Mouse (Mus musculus): ENCODE measurements around the gene Pmm1. TPM values are rescaled to one million over a fixed set of nuclear protein-coding genes. Genes with fewer than 3 reads are reported as not detected.

Pmm1 gene
- total RNA-seq (2014; fragmentation: Nextera tagmentation) (51.6 and 57.8 TPM in 2 replicates), total RNA-seq (2017) (35.9 and 42.9 TPM in 2 replicates), polyA plus RNA-seq (2012) (157 and 161 TPM in 2 replicates)

- TF ChIP-seq GATA2 (IDR thresholded peaks at IDR 0.05; ENCODE audit: borderline replicate concordance, low read depth, low read length) (no peak), CTCF (IDR thresholded peaks at IDR 0.05; ENCODE audit: low read depth, low read length) (peak; percentile 17; the same call in 1 of the 2 replicates)
- H3K9me3 ChIP-seq (replicated peaks), result no peaks in the 10 kb centered on the region
- ATAC-seq (ENCODE audit: extremely low read depth, insufficient number of reproducible peaks, low FRiP score, poor library complexity, severe bottlenecking), result peak; percentile 98
Observed at GRCm38 (mm10) chr15:81960171-81961077, at the start of gene Pmm1. Pmm1 (minus strand) TSS chr15:81960930.

GRCm38 (mm10) chr15:82004257-82004656, 43.5 kb upstream of the Pmm1 start:
- H3K4me1 ChIP-seq (ENCODE audit: insufficient read depth, low read depth, low read length), result peaks cover 3% of the 10 kb centered on the region; the same call in 1 of the 2 replicates
- no peaks in the 10 kb centered on the region for H3K27me3 ChIP-seq (ENCODE audit: insufficient read depth, low read length)
- TF ChIP-seq CTCF (IDR thresholded peaks at IDR 0.05; ENCODE audit: low read depth, low read length) (no peak), GATA1 (IDR thresholded peaks at IDR 0.05; ENCODE audit: borderline replicate concordance, low read length) (no peak), TAL1 (conservative IDR thresholded peaks at IDR 0.05; ENCODE audit: low read depth, low read length) (no peak), POLR2AphosphoS5 (IDR thresholded peaks at IDR 0.05; ENCODE audit: insufficient replicate concordance, low read depth, low read length) (no peak), GATA2 (IDR thresholded peaks at IDR 0.05; ENCODE audit: borderline replicate concordance, low read depth, low read length) (no peak)
- DNase-seq (ENCODE audit: low spot score) (no peak), ATAC-seq (ENCODE audit: extremely low read depth, insufficient number of reproducible peaks, low FRiP score, poor library complexity, severe bottlenecking) (no peak)
- H3K9me3 ChIP-seq (replicated peaks), result no peaks in the 10 kb centered on the region
- no peak overlapping the region for H3K4me3 ChIP-seq (ENCODE audit: low read depth, low read length)
- peaks cover 92% of the 10 kb centered on the region for H3K36me3 ChIP-seq (replicated peaks)

More at GRCm38 (mm10) chr15:81960171-81961077, at the start of gene Pmm1:
- DNase-seq (ENCODE audit: low spot score), result peak; percentile 96
- Histone ChIP-seq H3K4me3 (ENCODE audit: low read depth, low read length) (peak within 1 kb of the TSS; percentile 90), H3K36me3 (replicated peaks) (peaks cover 40% of the 10 kb centered on the region), H3K4me1 (ENCODE audit: insufficient read depth, low read depth, low read length) (peaks cover 36% of the 10 kb centered on the region), H3K27me3 (ENCODE audit: insufficient read depth, low read length) (no peaks in the 10 kb centered on the region)

- H3K36me3 ChIP-seq (replicated peaks), result peaks cover 72% of the 10 kb centered on the region
- no peaks in the 10 kb centered on the region for H3K27me3 ChIP-seq (ENCODE audit: insufficient read depth, low read length)
- no peak for DNase-seq (ENCODE audit: low spot score)
- H3K4me3 ChIP-seq (ENCODE audit: low read depth, low read length), result no peak overlapping the region
- H3K9me3 ChIP-seq (replicated peaks), result peaks cover 4% of the 10 kb centered on the region; the same call in 1 of the 2 replicates
- H3K4me1 ChIP-seq (ENCODE audit: insufficient read depth, low read depth, low read length), result peaks cover 18% of the 10 kb centered on the region
- ATAC-seq (ENCODE audit: extremely low read depth, insufficient number of reproducible peaks, low FRiP score, poor library complexity, severe bottlenecking), result no peak
- TF ChIP-seq GATA2 (IDR thresholded peaks at IDR 0.05; ENCODE audit: borderline replicate concordance, low read depth, low read length) (no peak), POLR2AphosphoS5 (IDR thresholded peaks at IDR 0.05; ENCODE audit: insufficient replicate concordance, low read depth, low read length) (no peak), TAL1 (conservative IDR thresholded peaks at IDR 0.05; ENCODE audit: low read depth, low read length) (no peak), GATA1 (IDR thresholded peaks at IDR 0.05; ENCODE audit: borderline replicate concordance, low read length) (no peak), CTCF (IDR thresholded peaks at IDR 0.05; ENCODE audit: low read depth, low read length) (no peak)
Observed at GRCm38 (mm10) chr15:81993992-81994391, 33.3 kb upstream of the Pmm1 start.

GRCm38 (mm10) chr15:81990549-81990948, 29.8 kb upstream of the Pmm1 start:
- peaks cover 39% of the 10 kb centered on the region for H3K36me3 ChIP-seq (replicated peaks)
- H3K27me3 ChIP-seq (ENCODE audit: insufficient read depth, low read length), result 0 out of 2 replicates have a peak, but pooled peaks cover 2% of the 10 kb centered on the region
- TF ChIP-seq TAL1 (conservative IDR thresholded peaks at IDR 0.05; ENCODE audit: low read depth, low read length), result no peak
- TF ChIP-seq POLR2AphosphoS5 (IDR thresholded peaks at IDR 0.05; ENCODE audit: insufficient replicate concordance, low read depth, low read length), result no peak
- no peak for TF ChIP-seq GATA2 (IDR thresholded peaks at IDR 0.05; ENCODE audit: borderline replicate concordance, low read depth, low read length)
- no peak for TF ChIP-seq CTCF (IDR thresholded peaks at IDR 0.05; ENCODE audit: low read depth, low read length)
- TF ChIP-seq GATA1 (IDR thresholded peaks at IDR 0.05; ENCODE audit: borderline replicate concordance, low read length), result no peak
- peaks cover 18% of the 10 kb centered on the region for H3K4me1 ChIP-seq (ENCODE audit: insufficient read depth, low read depth, low read length)
- ATAC-seq (ENCODE audit: extremely low read depth, insufficient number of reproducible peaks, low FRiP score, poor library complexity, severe bottlenecking) (peak; percentile 57), DNase-seq (ENCODE audit: low spot score) (no peak)
- peaks cover 4% of the 10 kb centered on the region; the same call in 1 of the 2 replicates for H3K9me3 ChIP-seq (replicated peaks)
- peak overlapping the region; percentile 20; the same call in 1 of the 2 replicates for H3K4me3 ChIP-seq (ENCODE audit: low read depth, low read length)

GRCm38 (mm10) chr15:81989371-81990062, 28.8 kb upstream of the Pmm1 start:
- H3K4me3 ChIP-seq (ENCODE audit: low read depth, low read length), result no peak overlapping the region
- ATAC-seq (ENCODE audit: extremely low read depth, insufficient number of reproducible peaks, low FRiP score, poor library complexity, severe bottlenecking) (no peak), DNase-seq (ENCODE audit: low spot score) (peak; percentile 47)
- 0 out of 2 replicates have a peak, but pooled peaks cover 2% of the 10 kb centered on the region for H3K27me3 ChIP-seq (ENCODE audit: insufficient read depth, low read length)
- H3K36me3 ChIP-seq (replicated peaks), result peaks cover 29% of the 10 kb centered on the region
- H3K4me1 ChIP-seq (ENCODE audit: insufficient read depth, low read depth, low read length), result peaks cover 23% of the 10 kb centered on the region
- H3K9me3 ChIP-seq (replicated peaks), result peaks cover 4% of the 10 kb centered on the region; the same call in 1 of the 2 replicates
- TF ChIP-seq GATA2 (IDR thresholded peaks at IDR 0.05; ENCODE audit: borderline replicate concordance, low read depth, low read length), result no peak
- peak; percentile 78 for TF ChIP-seq CTCF (IDR thresholded peaks at IDR 0.05; ENCODE audit: low read depth, low read length)

- ATAC-seq (ENCODE audit: extremely low read depth, insufficient number of reproducible peaks, low FRiP score, poor library complexity, severe bottlenecking) (no peak), DNase-seq (ENCODE audit: low spot score) (no peak)
- H3K4me3 ChIP-seq (ENCODE audit: low read depth, low read length), result no peak within 1 kb of the TSS
- 0 out of 2 replicates have a peak, but pooled peaks cover 2% of the 10 kb centered on the region for H3K27me3 ChIP-seq (ENCODE audit: insufficient read depth, low read length)
- peaks cover 12% of the 10 kb centered on the region for H3K36me3 ChIP-seq (replicated peaks)
- no peaks in the 10 kb centered on the region for H3K9me3 ChIP-seq (replicated peaks)
- TF ChIP-seq TAL1 (conservative IDR thresholded peaks at IDR 0.05; ENCODE audit: low read depth, low read length) (no peak), GATA2 (IDR thresholded peaks at IDR 0.05; ENCODE audit: borderline replicate concordance, low read depth, low read length) (no peak), POLR2AphosphoS5 (IDR thresholded peaks at IDR 0.05; ENCODE audit: insufficient replicate concordance, low read depth, low read length) (no peak), CTCF (IDR thresholded peaks at IDR 0.05; ENCODE audit: low read depth, low read length) (no peak), GATA1 (IDR thresholded peaks at IDR 0.05; ENCODE audit: borderline replicate concordance, low read length) (no peak)
- peaks cover 25% of the 10 kb centered on the region for H3K4me1 ChIP-seq (ENCODE audit: insufficient read depth, low read depth, low read length)
Observed at GRCm38 (mm10) chr15:81987646-81988045, 26.9 kb upstream of the Pmm1 start, which contains the start of gene Xrcc6. Xrcc6 (plus strand) TSS chr15:81987835.
